Mouse (Mus musculus) ES-Bruce4 (cell line): ENCODE measurements around the gene Ipo4.

Source experiments
- CTCF ChIP-seq: IDR thresholded peaks from one replicate; pipeline ENCODE4 v1.8.1; 2011; ENCODE audit warnings: low read depth, low read length
- EP300 ChIP-seq: IDR thresholded peaks from 2 replicates; pipeline ENCODE4 v1.6.1; 2011; ENCODE audit warnings: low read depth, low read length; ENCODE audit not compliant: insufficient read depth
- POLR2A ChIP-seq: IDR thresholded peaks from one replicate; pipeline ENCODE4 v1.8.1; 2011; ENCODE audit warnings: low read length; ENCODE audit not compliant: insufficient read depth

GRCm38 (mm10) chr14:55641291-55641690 lies 5.5 kb upstream of the Ipo4 start:
- no peak for TF ChIP-seq CTCF
- no peak for TF ChIP-seq POLR2A
- TF ChIP-seq EP300 = no peak
